Mouse (Mus musculus) embryo, embryonic 9.5 days (tissue): ENCODE results near the gene Tgfbr1.
A peak's percentile ranks its signal among the peaks of the same experiment; 100 is the strongest.
"Not testable (repeated sequence)": the region's sequence is repeated elsewhere in the genome, so short reads cannot be mapped to it uniquely, and the experiment has no call there.

Experiments
- DNase-seq: peaks from one replicate; pipeline ENCODE4 v3.0.0-alpha.2; 2017; ENCODE audit errors: extremely low spot score

Gene Tgfbr1

DNA sequence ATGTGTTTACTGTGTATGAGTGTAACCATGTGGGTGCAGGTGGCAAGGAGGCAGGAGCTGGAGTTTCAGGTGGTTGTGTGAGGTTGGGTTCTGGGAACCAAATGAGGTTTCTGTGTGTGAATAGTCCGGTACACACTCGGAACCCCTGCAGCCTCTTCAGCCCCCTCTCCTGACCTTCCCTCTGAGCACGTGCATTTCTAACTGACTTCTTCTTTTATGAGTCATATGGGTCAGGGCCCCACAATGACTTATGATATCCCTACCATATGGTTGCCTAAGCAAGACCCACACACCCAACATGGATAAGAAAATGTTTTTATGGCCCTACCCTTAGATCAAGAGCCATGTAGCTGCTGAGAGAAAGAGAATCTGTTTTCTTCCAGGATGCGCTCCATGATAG, 6.0 kb upstream of the Tgfbr1 start:
- no peak for DNase-seq

DNA sequence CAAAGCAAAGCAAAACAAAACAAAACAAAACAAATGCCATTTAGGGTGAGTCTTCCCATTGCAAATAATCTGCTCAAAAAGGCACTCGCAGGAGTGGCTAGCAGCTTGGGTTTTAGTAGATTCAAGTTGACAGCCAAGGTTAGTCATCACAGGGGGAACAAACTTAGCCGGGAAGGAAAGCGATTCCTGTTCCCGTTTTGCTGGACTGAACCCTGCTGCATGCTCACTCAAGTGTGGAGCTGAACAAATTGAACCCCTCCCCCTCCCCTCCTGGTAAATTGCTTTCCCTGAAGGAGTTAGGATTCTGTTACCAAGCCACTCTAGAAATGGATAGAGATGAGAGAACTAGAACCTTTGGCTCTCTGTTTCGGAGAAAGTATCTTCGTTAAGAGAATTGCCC, 3.3 kb upstream of the Tgfbr1 start:
- peak; percentile 27 for DNase-seq

DNA sequence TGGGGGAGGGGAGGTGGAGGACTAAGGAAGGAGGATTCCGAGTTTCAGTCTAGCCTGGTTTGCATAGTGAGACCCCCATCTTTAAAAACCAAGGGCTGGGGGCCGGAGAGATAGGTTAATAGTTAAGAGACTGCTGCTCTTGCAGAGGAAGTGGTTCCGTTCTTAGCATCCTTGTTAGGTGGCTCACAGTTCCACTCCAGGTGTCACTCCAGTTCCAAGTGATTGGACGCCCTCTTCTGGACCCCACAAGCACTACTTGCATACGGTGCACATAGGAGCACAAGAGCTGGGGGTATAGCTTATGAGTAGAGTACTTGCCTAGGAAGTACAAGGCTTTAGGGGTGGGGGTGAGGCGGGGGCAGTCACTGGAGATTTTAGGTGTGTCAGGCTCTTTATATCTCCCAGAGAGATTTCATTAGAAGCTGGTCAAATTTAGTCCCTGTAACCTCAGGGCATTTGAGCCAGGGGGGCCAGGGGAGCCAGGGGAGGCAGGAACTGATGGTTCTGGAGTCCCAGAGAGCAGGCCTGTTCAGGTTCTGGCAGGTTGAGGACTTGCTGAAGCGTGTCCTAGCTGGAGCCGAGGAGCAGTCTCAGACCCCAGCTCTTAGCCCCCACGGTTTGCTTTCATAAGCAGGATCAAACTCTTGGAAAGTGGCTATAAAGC, 1.5 kb upstream of the Tgfbr1 start:
- peak; percentile 64 for DNase-seq

DNA sequence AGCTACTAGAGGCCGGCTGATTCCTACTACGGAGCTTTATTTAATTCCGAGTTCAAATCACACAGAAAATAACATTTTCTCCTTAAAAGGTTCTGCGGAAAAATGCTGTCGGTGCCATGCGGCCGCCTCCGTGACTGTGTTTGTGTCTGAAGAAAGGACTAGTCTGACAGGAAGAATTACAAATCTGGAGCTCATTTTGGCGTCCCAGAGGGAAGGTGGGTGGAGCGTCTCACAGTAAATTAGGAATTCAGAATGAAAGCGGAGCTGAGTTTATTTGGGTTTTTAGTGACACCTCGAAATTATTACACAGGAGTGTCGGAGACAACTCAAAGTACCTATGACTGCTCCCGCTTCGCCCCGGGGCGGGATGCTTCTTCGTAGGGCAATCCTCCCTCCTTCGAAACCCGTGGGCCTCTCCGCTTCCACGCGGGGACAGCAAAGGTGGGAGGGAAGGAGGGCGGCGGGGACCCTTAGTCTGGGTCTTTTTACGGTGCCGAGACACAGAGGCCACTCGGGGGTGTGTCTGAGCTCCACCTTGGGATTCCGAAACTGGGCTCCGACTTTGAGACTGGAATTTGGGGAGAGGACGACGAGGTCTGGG, 861 bp upstream of the Tgfbr1 start:
- DNase-seq, result peak; percentile 63

DNA sequence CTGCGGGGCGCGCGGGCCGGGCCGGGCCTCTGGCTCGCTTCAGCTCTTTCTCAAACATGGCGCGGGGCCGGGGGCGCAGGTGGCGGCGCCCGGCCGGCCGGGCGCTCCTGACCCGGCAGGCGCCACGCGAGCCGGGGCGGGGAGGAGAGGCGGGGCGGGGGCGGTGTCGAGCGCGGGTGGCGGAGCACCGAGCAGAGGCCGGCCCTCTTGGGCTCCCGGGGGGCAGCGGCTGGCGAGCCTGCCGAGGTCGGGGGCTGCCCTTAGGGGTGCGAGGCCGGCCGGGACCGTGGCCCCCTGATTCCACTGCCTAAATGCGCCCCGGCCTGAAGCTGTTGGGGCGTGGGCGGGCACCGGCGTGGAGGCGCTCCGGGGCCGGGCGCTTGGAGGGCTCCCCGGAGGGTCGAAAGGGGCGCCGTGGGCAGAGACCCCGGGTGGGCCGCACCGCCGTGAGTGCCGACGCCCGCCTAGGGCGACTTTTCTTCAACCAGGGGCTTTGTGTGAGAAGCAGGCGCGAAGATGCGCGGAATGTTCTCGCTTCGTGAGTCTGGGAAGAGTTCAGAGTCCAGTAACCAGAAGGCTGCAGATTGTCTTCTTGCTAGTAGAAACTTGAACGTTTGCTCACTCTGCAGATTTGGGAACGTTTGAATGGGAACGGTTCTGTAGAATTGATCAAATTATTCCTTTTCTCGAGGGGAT, 542 bp downstream of the Tgfbr1 start:
- peak; percentile 54 for DNase-seq

DNA sequence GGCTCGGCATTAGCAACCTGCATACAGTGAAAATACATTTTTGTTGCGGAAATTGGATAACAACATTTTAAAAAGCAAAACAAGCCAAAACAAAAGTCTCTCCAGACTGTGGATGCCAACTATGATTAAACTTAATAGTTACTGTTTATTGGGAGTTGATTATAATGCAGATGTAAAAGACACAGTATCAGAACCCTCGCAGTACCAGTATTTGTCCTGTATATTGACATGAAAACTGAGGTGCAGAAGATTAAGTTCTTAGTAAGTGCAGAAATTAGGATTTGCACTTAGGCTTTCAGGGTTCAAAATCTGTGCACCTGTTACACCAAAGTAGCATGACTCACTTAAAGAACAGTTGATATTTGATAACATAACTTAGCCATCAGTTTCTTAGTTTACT, 1.3 kb downstream of the Tgfbr1 start:
- no peak for DNase-seq

DNA sequence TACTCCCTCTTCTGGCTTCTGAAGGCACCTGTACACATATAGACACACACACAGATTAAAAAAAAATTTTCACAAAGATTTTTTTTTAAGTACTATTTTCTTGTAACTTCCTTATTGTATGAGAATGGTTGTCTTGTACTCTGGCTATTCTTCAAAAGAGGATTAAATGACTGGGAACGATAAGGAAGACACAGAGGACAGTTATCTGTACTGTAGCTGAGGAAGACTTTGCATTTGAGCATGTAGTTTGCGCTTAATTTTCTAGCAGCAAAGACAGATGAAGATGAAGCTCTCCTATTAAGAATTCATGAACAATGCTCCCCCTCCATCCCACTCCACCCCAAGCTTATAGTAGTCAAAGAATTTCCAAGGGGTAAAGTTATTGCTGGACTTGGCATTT, 9.6 kb downstream of the Tgfbr1 start:
- no peak for DNase-seq

DNA sequence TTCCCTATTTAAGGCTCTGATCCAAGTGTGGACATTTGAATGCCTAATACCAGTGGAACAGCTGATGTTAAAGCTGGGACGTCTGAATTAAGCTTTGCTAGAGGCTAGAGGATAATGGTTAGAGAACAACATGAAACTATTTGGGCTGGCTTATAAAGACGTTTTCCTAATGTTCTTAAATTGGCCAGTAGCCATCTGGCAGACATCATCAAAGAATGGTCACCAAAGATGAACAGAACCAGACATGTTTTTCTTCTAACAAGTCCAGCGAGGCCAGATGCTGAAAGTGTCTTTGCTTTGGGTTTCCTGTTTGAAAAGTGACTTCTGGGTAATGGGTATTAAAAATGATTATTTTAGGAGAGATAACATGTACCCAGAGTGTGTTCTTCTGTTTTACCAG, 10.1 kb downstream of the Tgfbr1 start:
- DNase-seq, result no peak

DNA sequence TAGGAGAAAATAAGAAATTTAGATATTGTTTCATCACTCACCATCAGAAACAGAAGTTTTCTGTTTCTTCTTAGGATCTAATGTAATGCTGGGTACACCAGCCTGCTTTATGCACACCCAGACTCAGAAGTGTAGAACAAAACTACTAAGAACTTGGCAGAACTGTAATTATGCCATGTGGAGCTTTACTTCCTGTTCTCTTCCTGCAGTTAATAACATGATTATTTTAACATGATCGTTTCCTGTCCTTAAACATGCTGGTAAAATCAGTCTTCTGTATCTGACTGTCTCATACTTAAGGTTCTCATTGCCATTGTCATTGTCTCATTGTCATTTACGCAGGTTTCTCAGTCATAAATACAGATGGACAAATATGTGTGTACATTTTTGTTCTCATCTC, 15.7 kb downstream of the Tgfbr1 start:
- no peak for DNase-seq

DNA sequence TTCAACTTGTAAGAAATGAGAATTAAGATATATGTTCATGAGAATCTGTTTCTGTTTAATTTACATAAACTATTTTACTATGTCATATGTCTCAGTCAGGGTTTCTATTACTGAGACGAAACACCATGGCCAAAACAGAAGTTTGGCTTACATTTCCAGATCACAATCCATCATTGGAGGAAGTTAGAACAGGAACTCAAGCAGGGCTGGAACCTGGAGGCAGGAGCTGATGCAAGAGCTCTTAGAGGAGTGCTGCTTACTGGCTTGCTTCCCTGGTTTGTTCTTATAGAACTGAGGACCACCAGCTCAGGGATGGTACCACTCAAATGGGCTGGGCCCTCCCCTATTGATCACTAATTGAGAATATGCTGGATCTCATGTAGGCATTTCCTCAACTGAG, 25.7 kb downstream of the Tgfbr1 start:
- DNase-seq, result no peak

DNA sequence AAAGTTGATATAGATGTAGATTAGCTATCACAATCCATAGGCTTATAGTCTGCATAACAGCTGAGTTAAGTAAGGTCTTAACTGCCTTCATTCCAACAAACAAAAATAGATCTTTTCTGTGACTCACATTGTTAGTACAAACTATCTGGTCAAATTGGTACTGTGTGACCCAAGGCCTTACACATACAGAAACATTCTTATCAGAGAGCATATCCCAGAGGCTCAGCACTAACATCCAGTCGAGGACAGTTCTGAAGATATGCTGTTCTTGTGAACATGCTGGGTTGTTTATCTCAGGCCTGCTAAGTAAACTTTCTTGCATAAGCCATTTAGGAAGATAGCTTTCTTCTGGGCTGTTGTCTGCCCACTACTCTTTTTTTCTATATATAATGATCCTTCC, 29.4 kb downstream of the Tgfbr1 start:
- DNase-seq, result no peak

DNA sequence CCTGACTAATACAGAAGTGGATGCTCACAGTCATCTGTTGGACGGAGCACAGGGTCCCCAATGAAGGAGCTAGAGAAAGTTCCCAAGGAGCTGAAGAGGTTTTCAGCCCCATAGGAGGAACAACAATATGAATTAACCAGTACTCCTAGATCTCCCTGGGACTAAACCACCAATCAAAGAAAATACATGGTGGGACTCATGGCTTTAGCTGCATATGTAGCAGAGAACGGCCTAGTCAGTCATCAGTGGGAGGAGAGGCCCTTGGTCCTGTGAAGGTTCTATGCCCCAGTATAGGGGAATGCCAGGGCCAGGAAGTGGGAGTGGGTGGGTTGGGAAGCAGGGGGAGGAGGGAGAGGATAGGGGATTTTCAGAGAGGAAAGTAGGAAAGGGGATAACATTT, 38.9 kb downstream of the Tgfbr1 start:
- DNase-seq, result not testable (repeated sequence)

DNA sequence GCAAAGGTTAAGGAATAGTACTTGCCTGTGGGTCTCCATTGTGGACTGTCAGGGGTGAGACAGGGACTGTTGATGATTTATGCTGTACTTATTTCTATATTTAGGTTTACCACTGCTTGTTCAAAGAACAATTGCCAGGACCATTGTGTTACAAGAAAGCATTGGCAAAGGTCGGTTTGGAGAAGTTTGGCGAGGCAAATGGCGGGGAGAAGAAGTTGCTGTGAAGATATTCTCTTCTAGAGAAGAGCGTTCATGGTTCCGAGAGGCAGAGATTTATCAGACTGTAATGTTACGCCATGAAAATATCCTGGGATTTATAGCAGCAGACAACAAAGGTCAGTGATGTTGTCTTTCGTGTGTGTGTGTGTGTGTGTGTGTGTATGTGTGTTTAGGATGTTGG, 43.2 kb downstream of the Tgfbr1 start:
- DNase-seq, result no peak

DNA sequence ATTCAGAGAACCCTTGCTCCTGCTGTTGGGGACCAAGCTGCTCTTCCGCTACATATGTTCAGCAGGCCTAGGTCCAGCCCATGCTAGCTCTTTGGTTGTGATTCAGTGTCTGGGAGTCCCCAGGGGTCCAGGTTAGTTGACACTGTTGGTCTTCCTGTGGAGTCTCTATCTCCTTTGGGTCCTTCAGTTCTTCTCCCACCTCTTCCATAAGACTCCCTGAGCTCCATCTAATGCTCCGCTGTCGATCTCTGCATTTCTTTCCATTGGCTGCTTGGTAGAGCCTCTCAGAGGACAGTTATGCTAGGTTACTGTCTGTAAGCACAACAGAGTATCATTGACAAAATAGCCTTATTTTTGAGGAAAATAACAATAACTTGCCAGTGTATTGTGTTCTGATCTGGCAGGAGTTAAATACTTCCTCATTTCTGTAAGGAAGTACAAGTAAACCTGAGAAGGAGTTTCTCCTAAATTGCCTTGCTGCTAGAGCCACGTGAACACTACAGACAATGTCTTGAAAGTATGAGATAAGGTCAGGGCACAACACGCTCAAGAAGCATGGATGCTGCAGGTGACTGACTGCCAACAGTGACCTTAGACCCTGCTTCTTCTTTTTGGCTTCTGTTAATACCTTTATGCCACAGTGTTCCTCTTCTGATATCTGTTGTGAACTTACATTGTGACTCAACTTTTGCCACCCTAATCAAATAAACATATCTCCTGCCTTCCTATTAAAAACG, 45.1 kb downstream of the Tgfbr1 start:
- DNase-seq, result no peak

DNA sequence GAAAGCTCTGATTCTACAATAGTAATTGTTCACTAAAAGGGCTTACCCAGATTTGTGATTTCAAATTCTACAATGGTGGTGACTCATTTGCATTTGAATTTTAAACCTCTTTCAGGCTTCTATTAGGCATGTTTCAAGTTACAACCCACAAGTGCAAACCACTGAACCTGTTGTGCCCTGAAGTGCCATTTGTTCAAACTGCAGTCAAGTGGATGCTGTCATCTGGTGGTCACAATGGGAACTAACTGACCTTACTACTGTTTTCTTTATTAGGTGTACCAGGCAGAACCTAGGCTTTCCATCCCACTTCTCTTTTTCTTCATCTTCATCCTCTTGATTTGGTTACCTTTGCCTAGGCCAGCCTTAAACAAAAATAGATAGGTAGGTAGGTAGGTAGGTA, 46.8 kb downstream of the Tgfbr1 start:
- DNase-seq, result no peak

DNA sequence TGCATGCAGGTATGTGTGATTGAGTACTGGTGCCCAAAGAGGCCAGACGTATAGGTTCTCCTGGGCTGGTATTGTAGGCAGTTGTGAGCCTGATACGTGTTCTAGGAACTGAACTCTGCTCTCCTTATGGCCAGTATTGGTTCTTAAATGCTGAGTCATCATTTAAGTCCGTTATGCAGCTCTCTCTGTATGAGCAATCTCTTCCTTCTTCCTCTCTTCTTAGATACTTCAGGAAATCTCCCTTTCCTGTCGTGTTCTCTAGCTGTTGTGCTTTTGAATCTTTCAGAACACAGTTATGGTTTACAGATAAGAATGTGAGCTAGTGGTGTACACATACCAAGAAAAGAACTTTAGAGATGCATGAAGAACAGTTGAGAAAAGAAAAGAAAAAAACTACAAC, 47.3 kb downstream of the Tgfbr1 start:
- DNase-seq, result no peak

DNA sequence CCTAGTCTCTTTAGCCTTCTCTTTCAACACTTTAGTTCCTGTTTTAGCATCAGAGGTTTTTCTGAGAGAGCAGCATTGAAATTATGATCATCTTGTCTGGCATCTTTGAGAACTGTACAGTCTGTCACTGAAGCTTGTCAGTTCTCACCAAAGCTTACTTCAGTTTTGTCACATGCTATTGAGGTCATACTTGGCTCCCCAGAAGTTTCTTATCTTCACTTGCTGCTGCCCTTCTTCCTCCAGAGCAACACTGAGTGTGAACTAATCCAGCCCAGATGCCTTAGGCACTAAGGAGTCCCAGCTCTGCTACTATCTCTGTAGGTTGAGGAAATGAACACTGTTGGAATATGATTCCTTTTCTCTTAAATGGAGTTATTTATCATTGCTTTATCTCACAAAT, 49.2 kb downstream of the Tgfbr1 start:
- DNase-seq, result no peak

DNA sequence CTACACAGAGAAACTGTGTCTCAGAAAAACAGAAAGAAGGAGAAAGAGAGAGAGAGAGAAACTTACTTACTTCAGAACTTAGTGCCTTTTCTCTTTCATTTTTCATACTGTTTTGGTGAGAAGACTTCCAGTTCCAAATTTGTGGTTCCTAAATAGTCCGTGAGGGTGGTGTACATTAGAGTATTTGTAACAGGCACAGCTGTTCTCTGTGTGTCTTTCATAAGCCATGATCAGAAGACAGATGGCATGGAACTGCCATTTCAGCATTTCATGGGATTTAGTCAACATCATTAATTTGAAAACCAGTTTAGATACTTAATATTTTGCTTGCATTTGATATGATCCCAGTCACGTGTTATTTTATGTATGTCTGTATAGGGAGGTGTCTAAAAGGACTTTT, 51.5 kb downstream of the Tgfbr1 start:
- no peak for DNase-seq

DNA sequence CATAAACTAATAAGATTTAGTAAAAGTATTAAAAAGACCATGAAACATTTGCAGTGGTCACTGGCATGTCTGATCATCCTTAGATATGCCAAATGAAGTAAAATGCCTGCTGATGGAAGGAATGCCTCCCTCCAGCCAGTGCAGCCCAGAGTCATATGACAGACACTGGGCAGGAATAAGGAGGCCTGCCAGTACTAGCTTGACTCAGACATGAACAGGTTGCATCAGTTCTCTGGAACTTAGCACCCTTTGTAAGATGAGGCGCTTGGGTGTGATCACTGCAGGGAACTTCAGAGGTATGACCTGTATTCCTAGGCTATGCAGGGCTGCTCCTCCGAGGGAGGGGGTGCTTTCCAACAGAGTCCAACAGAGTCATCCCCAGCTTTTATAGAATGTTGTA, 54.1 kb downstream of the Tgfbr1 start:
- DNase-seq, result no peak

DNA sequence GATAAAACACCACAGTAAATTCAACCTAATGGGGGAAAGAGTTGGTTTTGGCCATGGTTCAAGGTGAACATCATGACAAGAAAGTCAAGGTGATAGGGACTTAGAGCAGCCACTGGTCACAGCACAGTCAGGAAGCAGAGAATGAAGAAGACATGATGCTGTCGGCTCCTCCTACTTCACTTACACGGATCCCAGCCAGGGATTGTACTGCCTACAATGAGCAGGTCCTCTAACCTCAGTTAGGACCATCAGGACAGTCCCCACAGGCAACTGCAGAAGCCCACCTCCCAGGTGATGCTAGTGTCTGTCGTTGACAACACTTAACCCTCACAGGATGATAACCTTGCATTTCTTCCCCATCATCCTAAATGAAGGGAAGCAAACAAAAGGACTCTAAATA, 64.8 kb downstream of the Tgfbr1 start:
- DNase-seq, result no peak

DNA sequence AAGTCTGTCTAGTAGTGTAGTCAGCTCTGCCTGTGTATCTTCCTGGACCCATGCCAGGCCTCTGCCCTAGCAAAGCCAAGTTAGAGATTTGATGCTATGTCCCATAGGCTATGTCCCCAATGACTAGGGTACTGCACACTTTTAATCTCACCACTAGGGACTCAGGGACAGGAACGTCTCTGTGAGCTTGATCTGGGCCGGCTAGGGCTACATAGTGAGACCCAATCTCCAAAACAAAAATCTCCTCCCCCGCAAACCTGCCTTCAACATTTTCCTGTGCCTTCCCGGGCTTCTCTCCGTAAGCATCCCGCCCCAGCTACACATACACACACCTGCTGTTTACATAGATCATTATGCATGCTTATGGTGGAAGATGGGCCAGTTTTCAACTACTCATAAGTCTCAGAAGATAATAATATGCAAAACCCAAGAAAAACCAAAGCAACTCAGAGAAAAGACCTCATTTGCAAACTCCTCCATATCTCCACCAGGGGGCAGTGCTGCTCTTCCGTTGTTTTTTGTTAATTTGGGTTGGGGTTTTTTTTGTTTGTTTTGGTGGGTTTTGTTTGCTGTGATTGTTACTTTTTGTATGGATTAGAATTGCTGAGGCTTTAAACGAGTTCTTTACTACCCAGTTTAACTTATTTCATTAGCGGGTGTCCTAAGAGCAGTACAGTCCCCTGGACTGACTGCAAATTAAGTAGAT, 66.4 kb downstream of the Tgfbr1 start:
- DNase-seq, result peak; percentile 36

DNA sequence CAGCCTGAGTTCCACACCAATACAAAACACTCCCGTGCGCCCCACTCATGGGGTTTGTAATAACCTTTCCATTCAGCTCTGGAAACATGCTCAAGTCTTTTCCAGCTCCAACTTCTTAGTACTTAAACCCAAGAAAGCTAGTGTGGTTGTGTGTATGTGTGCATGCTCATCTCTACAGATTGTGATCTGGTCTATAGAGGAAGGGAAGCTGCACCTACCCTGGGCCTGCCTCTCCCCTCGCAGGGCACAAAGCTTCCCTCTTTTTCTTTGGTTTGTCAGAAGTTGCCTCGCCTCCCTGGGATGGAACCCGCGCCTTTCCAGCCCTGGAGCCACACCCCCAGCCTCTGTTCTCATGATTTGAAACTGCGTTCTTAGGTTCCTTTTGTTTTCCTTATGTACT, 67.2 kb downstream of the Tgfbr1 start:
- no peak for DNase-seq
